Mouse (Mus musculus) hindbrain, embryonic 12.5 days (tissue): ENCODE results near the gene Wwox. TPM values are rescaled to one million over a fixed set of nuclear protein-coding genes. Genes with fewer than 3 reads are reported as not detected.

Source experiments
- ATAC-seq: fragments of 200-750 bp; cut with Nextera tagmentation; 2 replicates; pipeline ENCODE4 v1.8.0; 2017; ENCODE audit warnings: moderate TSS enrichment; ENCODE audit not compliant: low FRiP score
- H3K27ac ChIP-seq: fragments of 300-500 bp; sonication (generic); 2 replicates; pipeline ENCODE4 v1.5.1; 2016; ENCODE audit warnings: mild to moderate bottlenecking
- H3K27me3 ChIP-seq: fragments of 300-500 bp; sonication (generic); 2 replicates; pipeline ENCODE4 v1.6.1; 2016; ENCODE audit warnings: mild to moderate bottlenecking
- H3K36me3 ChIP-seq: fragments of 300-500 bp; sonication (generic); 2 replicates; pipeline ENCODE4 v1.6.1; 2016; ENCODE audit warnings: mild to moderate bottlenecking
- H3K4me1 ChIP-seq: fragments of 300-500 bp; sonication (generic); 2 replicates; pipeline ENCODE4 v1.6.1; 2016
- H3K4me2 ChIP-seq: fragments of 300-500 bp; sonication (generic); replicated peaks from 2 replicates; pipeline ENCODE4 v1.6.1; 2016; ENCODE audit warnings: mild to moderate bottlenecking
- H3K4me3 ChIP-seq: fragments of 300-500 bp; sonication (generic); 2 replicates; pipeline ENCODE4 v1.5.1; 2016; ENCODE audit warnings: mild to moderate bottlenecking
- H3K9ac ChIP-seq: fragments of 300-500 bp; sonication (generic); 2 replicates; pipeline ENCODE4 v1.6.1; 2016; ENCODE audit warnings: mild to moderate bottlenecking, moderate library complexity
- H3K9me3 ChIP-seq: fragments of 300-500 bp; sonication (generic); replicated peaks from 2 replicates; pipeline ENCODE4 v1.6.1; 2016; ENCODE audit warnings: mild to moderate bottlenecking
- WGBS: fragments of 180-500 bp; shearing (Covaris S2); methylation state at CpG from one replicate; pipeline ENCODE4 v1.1.7; 2016; 5-methylcytosine and 5-hydroxymethylcytosine counted together
- polyA plus RNA-seq: library from polyadenylated mRNA; unstranded; fragments of >200 nt; fragmentation: Nextera tagmentation; extraction: Ambion mirVana; gene quantifications from 2 replicates; pipeline ENCODE4 v1.2.1, GENCODE M21; 2016

The Wwox gene
- polyA plus RNA-seq, 1 experiment from 2014 or later, result 13.8 TPM

GRCm38 (mm10) chr8:115380017-115380416, 940.6 kb downstream of the Wwox start:
- WGBS, result 72% methylated on average over 4 of the region's 4 CpGs

GRCm38 (mm10) chr8:115390921-115391504, 951.6 kb downstream of the Wwox start:
- H3K4me3 ChIP-seq, result no peak overlapping the region
- H3K9me3 ChIP-seq, result no peaks in the 10 kb centered on the region
- no peak overlapping the region for H3K4me2 ChIP-seq
- 87% methylated on average over 5 of the region's 5 CpGs for WGBS
- no peak overlapping the region for H3K27ac ChIP-seq
- H3K4me1 ChIP-seq, result no peaks in the 10 kb centered on the region
- H3K36me3 ChIP-seq, result no peaks in the 10 kb centered on the region
- H3K27me3 ChIP-seq, result no peaks in the 10 kb centered on the region
- no peak for ATAC-seq
- no peak overlapping the region for H3K9ac ChIP-seq

More at GRCm38 (mm10) chr8:115380017-115380416, 940.6 kb downstream of the Wwox start:
- Histone ChIP-seq H3K4me1 (peaks cover 2% of the 10 kb centered on the region), H3K27ac (no peak overlapping the region), H3K9me3 (no peaks in the 10 kb centered on the region), H3K27me3 (no peaks in the 10 kb centered on the region), H3K36me3 (no peaks in the 10 kb centered on the region), H3K4me3 (no peak overlapping the region), H3K4me2 (no peak overlapping the region), H3K9ac (no peak overlapping the region)
- no peak for ATAC-seq

- ATAC-seq, result no peak
- no peaks in the 10 kb centered on the region for H3K9me3 ChIP-seq
- no peaks in the 10 kb centered on the region for H3K27me3 ChIP-seq
- H3K27ac ChIP-seq, result no peak overlapping the region
- H3K4me1 ChIP-seq, result no peaks in the 10 kb centered on the region
- no peak overlapping the region for H3K4me3 ChIP-seq
- no peaks in the 10 kb centered on the region for H3K36me3 ChIP-seq
- H3K9ac ChIP-seq, result no peak overlapping the region
- 82% methylated on average over 5 of the region's 5 CpGs for WGBS
- no peak overlapping the region for H3K4me2 ChIP-seq
Measured at GRCm38 (mm10) chr8:115395840-115396239, 956.4 kb downstream of the Wwox start.

GRCm38 (mm10) chr8:115397981-115398380, 958.5 kb downstream of the Wwox start:
- no peaks in the 10 kb centered on the region for H3K36me3 ChIP-seq
- H3K27me3 ChIP-seq, result no peaks in the 10 kb centered on the region
- WGBS, result 81% methylated on average over 3 of the region's 3 CpGs
- H3K9ac ChIP-seq, result no peak overlapping the region
- no peaks in the 10 kb centered on the region for H3K4me1 ChIP-seq
- H3K4me2 ChIP-seq, result no peak overlapping the region
- no peaks in the 10 kb centered on the region for H3K9me3 ChIP-seq
- no peak overlapping the region for H3K27ac ChIP-seq
- ATAC-seq, result no peak
- H3K4me3 ChIP-seq, result no peak overlapping the region

- no peaks in the 10 kb centered on the region for H3K36me3 ChIP-seq
- no peaks in the 10 kb centered on the region for H3K27me3 ChIP-seq
- no peaks in the 10 kb centered on the region for H3K9me3 ChIP-seq
- no peaks in the 10 kb centered on the region for H3K4me1 ChIP-seq
- no peak for ATAC-seq
- WGBS, result 74% methylated on average over 15 of the region's 15 CpGs
- no peak overlapping the region for H3K4me2 ChIP-seq
- H3K27ac ChIP-seq, result no peak overlapping the region
- H3K9ac ChIP-seq, result no peak overlapping the region
- no peak overlapping the region for H3K4me3 ChIP-seq
Measured at GRCm38 (mm10) chr8:115400013-115400720, 960.7 kb downstream of the Wwox start.

Other genes with a start within 250 kb of the Wwox start
- 16.5 and 17.5 TPM in 2 replicates for gene Vat1l, start 234.0 kb upstream of the Wwox start, polyA plus RNA-seq
- 0.53 and 0.72 TPM in 2 replicates for gene Clec3a, start 21.6 kb upstream of the Wwox start, polyA plus RNA-seq